Comparison of ENCODE assay signal across 8 mouse cellular contexts in genomic region chr8:72443994-72444350, GRCm38 (mm10). TPM values are rescaled to one million over a fixed set of nuclear protein-coding genes. Genes with fewer than 3 reads are reported as not detected.
DNase-seq lines count a peak whose midpoint lies in the region; ATAC-seq and TF ChIP-seq lines count a peak whose summit lies in the region.

No protein-coding gene starts in this region.

- no peak overlapping the region for H3K27ac ChIP-seq in kidney, embryonic 14.5 days (ENCODE audit: low read depth, low read length)
- H3K27ac ChIP-seq in bone marrow macrophage, adult 2 months (ENCODE audit: insufficient read depth, low read depth, low read length): peak overlapping the region; percentile 30; the same call in 1 of the 2 replicates
- peak overlapping the region; percentile 70 for H3K27ac ChIP-seq in hindbrain, embryonic 15.5 days (replicated peaks)
- H3K27ac ChIP-seq in midbrain, embryonic 13.5 days: peak overlapping the region; percentile 39; the same call in 1 of the 2 replicates

- DNase-seq in kidney, adult 8-10 months: no peak
- no peak for DNase-seq in thymus, postnatal 36 days
- no peak for DNase-seq in layer of hippocampus, postnatal 10 days (ENCODE audit: low spot score in 2 of 2)
- DNase-seq in spleen, adult 18-20 months: no peak

- no peaks in the 10 kb centered on the region for H3K9me3 ChIP-seq in kidney, embryonic 14.5 days (ENCODE audit: control insufficient read depth, low read length)
- no peaks in the 10 kb centered on the region for H3K9me3 ChIP-seq in hindbrain, embryonic 15.5 days
- H3K9me3 ChIP-seq in midbrain, embryonic 13.5 days: no peaks in the 10 kb centered on the region

- H3K4me2 ChIP-seq in kidney, embryonic 14.5 days (replicated peaks; ENCODE audit: low read depth, low read length): peak overlapping the region; percentile 78
- peak overlapping the region; percentile 74 for H3K4me2 ChIP-seq in hindbrain, embryonic 15.5 days
- H3K4me2 ChIP-seq in midbrain, embryonic 13.5 days (replicated peaks): peak overlapping the region; percentile 67

- WGBS in kidney, embryonic 14.5 days: 36% methylated on average over 6 of the region's 6 CpGs
- WGBS in hindbrain, embryonic 15.5 days: 39% methylated on average over 6 of the region's 6 CpGs
- WGBS in midbrain, embryonic 13.5 days: 34% methylated on average over 6 of the region's 6 CpGs

- TF ChIP-seq CTCF in bone marrow macrophage, adult 2 months (IDR thresholded peaks at IDR 0.05; ENCODE audit: low read depth, low read length): no peak

- peak; percentile 70; the same call in 1 of the 2 replicates for ATAC-seq in kidney, embryonic 14.5 days (ENCODE audit: low FRiP score, low TSS enrichment)
- peak; percentile 79 for ATAC-seq in hindbrain, embryonic 15.5 days (ENCODE audit: low FRiP score, low read depth)
- 0 out of 2 replicates have a peak, but pooled peaks have one; percentile 0 for ATAC-seq in midbrain, embryonic 13.5 days

- H3K9ac ChIP-seq in kidney, embryonic 14.5 days (ENCODE audit: low read depth, low read length): peak overlapping the region; percentile 61; the same call in 1 of the 2 replicates
- H3K9ac ChIP-seq in hindbrain, embryonic 15.5 days: peak overlapping the region; percentile 54
- peak overlapping the region; percentile 78 for H3K9ac ChIP-seq in midbrain, embryonic 13.5 days (replicated peaks)

- H3K4me3 ChIP-seq in kidney, embryonic 14.5 days (ENCODE audit: low read length): peak overlapping the region; percentile 38
- peak overlapping the region; percentile 66 for H3K4me3 ChIP-seq in bone marrow macrophage, adult 2 months (ENCODE audit: insufficient read depth, low read length)
- peak overlapping the region; percentile 43 for H3K4me3 ChIP-seq in hindbrain, embryonic 15.5 days
- peak overlapping the region; percentile 48 for H3K4me3 ChIP-seq in midbrain, embryonic 13.5 days (replicated peaks)

- peaks cover 5% of the 10 kb centered on the region; the same call in 1 of the 2 replicates for H3K36me3 ChIP-seq in kidney, embryonic 14.5 days (ENCODE audit: control insufficient read depth, insufficient read depth, low read length)
- 0 out of 2 replicates have a peak, but pooled peaks cover 1% of the 10 kb centered on the region for H3K36me3 ChIP-seq in hindbrain, embryonic 15.5 days
- peaks cover 17% of the 10 kb centered on the region for H3K36me3 ChIP-seq in midbrain, embryonic 13.5 days

- TF ChIP-seq POLR2A in bone marrow macrophage, adult 2 months (IDR thresholded peaks at IDR 0.05; ENCODE audit: borderline replicate concordance, low read depth, low read length): no peak

- no peaks in the 10 kb centered on the region for H3K27me3 ChIP-seq in kidney, embryonic 14.5 days (ENCODE audit: control insufficient read depth, insufficient read depth, low read length)
- no peaks in the 10 kb centered on the region for H3K27me3 ChIP-seq in hindbrain, embryonic 15.5 days
- no peaks in the 10 kb centered on the region for H3K27me3 ChIP-seq in midbrain, embryonic 13.5 days

- no peaks in the 10 kb centered on the region for H3K4me1 ChIP-seq in kidney, embryonic 14.5 days (ENCODE audit: control insufficient read depth, insufficient read depth, low read length)
- peaks cover 9% of the 10 kb centered on the region for H3K4me1 ChIP-seq in bone marrow macrophage, adult 2 months (ENCODE audit: control insufficient read depth, insufficient read depth, low read length)
- H3K4me1 ChIP-seq in hindbrain, embryonic 15.5 days (replicated peaks): peaks cover 37% of the 10 kb centered on the region
- H3K4me1 ChIP-seq in midbrain, embryonic 13.5 days (replicated peaks): peaks cover 28% of the 10 kb centered on the region

RNA-seq across cellular contexts. Expression of gene 1700030K09Rik, which starts 0.3 kb away (rescaled TPM):
- polyA plus RNA-seq in kidney, embryonic 14.5 days (2014; fragmentation: Nextera tagmentation; extraction: Ambion mirVana): 13.9 and 14.6 TPM in 2 replicates
- polyA plus RNA-seq in bone marrow macrophage, adult 2 months (2012; ENCODE audit: insufficient read depth, insufficient read length, missing spikeins): 6.2 and 13.5 TPM in 2 replicates
- polyA plus RNA-seq in hindbrain, embryonic 15.5 days (2015; fragmentation: Nextera tagmentation; extraction: Ambion mirVana): 16.5 and 17.0 TPM in 2 replicates
- 17.5 and 18.8 TPM in 2 replicates for polyA plus RNA-seq in midbrain, embryonic 13.5 days (2015; fragmentation: Nextera tagmentation; extraction: Ambion mirVana)
- 10 to 100 TPM; 11.0 to 13.0 TPM for total RNA-seq in layer of hippocampus, postnatal 10 days (2021)

RNA-seq across cellular contexts. Expression of gene Calr3, which starts 0.3 kb away (rescaled TPM):
- polyA plus RNA-seq in kidney, embryonic 14.5 days (2014; fragmentation: Nextera tagmentation; extraction: Ambion mirVana): 1.6 and 2.1 TPM in 2 replicates
- polyA plus RNA-seq in bone marrow macrophage, adult 2 months (2012; ENCODE audit: insufficient read depth, insufficient read length, missing spikeins): 0.52 and 0.79 TPM in 2 replicates
- 0.85 and 1.5 TPM in 2 replicates for polyA plus RNA-seq in hindbrain, embryonic 15.5 days (2015; fragmentation: Nextera tagmentation; extraction: Ambion mirVana)
- 0.75 and 1.7 TPM in 2 replicates for polyA plus RNA-seq in midbrain, embryonic 13.5 days (2015; fragmentation: Nextera tagmentation; extraction: Ambion mirVana)
- total RNA-seq in layer of hippocampus, postnatal 10 days (2021): 1 to 10 TPM in 1 of 2 experiments, under 1 TPM in 1; 0.67 to 1.2 TPM

RNA-seq across cellular contexts. Expression of gene Eps15l1, which starts 22.7 kb away (rescaled TPM):
- 40.7 and 72.3 TPM in 2 replicates for polyA plus RNA-seq in kidney, embryonic 14.5 days (2014; fragmentation: Nextera tagmentation; extraction: Ambion mirVana)
- 64.0 and 65.1 TPM in 2 replicates for polyA plus RNA-seq in bone marrow macrophage, adult 2 months (2012; ENCODE audit: insufficient read depth, insufficient read length, missing spikeins)
- polyA plus RNA-seq in hindbrain, embryonic 15.5 days (2015; fragmentation: Nextera tagmentation; extraction: Ambion mirVana): 55.9 and 58.5 TPM in 2 replicates
- 69.2 and 72.1 TPM in 2 replicates for polyA plus RNA-seq in midbrain, embryonic 13.5 days (2015; fragmentation: Nextera tagmentation; extraction: Ambion mirVana)
- total RNA-seq in layer of hippocampus, postnatal 10 days (2021): 10 to 100 TPM; 73.3 to 73.5 TPM

RNA-seq across cellular contexts. Expression of gene Cherp, which starts 31.1 kb away (rescaled TPM):
- polyA plus RNA-seq in kidney, embryonic 14.5 days (2014; fragmentation: Nextera tagmentation; extraction: Ambion mirVana): 57.0 and 72.0 TPM in 2 replicates
- 43.8 and 48.8 TPM in 2 replicates for polyA plus RNA-seq in bone marrow macrophage, adult 2 months (2012; ENCODE audit: insufficient read depth, insufficient read length, missing spikeins)
- 44.5 and 59.8 TPM in 2 replicates for polyA plus RNA-seq in hindbrain, embryonic 15.5 days (2015; fragmentation: Nextera tagmentation; extraction: Ambion mirVana)
- 49.7 and 56.3 TPM in 2 replicates for polyA plus RNA-seq in midbrain, embryonic 13.5 days (2015; fragmentation: Nextera tagmentation; extraction: Ambion mirVana)
- 10 to 100 TPM; 61.5 to 69.8 TPM for total RNA-seq in layer of hippocampus, postnatal 10 days (2021)

RNA-seq across cellular contexts. Expression of gene Slc35e1, which starts 48.4 kb away (rescaled TPM):
- polyA plus RNA-seq in kidney, embryonic 14.5 days (2014; fragmentation: Nextera tagmentation; extraction: Ambion mirVana): 10.8 and 19.7 TPM in 2 replicates
- polyA plus RNA-seq in bone marrow macrophage, adult 2 months (2012; ENCODE audit: insufficient read depth, insufficient read length, missing spikeins): 28.8 and 34.5 TPM in 2 replicates
- polyA plus RNA-seq in hindbrain, embryonic 15.5 days (2015; fragmentation: Nextera tagmentation; extraction: Ambion mirVana): 17.8 and 20.0 TPM in 2 replicates
- 9.0 and 11.9 TPM in 2 replicates for polyA plus RNA-seq in midbrain, embryonic 13.5 days (2015; fragmentation: Nextera tagmentation; extraction: Ambion mirVana)
- total RNA-seq in layer of hippocampus, postnatal 10 days (2021): 10 to 100 TPM; 37.6 to 40.2 TPM

Comparison
In these comparisons a context has a peak if more than half of its experiments do, and no peak if none do; other contexts are left out.
1. ATAC-seq: peak in every context shown above with its lines; median percentile 79 in hindbrain, embryonic 15.5 days; 70 in kidney, embryonic 14.5 days; 0 in midbrain, embryonic 13.5 days.